19 mouse cellular contexts compared by ENCODE assay signal in the genomic region with DNA sequence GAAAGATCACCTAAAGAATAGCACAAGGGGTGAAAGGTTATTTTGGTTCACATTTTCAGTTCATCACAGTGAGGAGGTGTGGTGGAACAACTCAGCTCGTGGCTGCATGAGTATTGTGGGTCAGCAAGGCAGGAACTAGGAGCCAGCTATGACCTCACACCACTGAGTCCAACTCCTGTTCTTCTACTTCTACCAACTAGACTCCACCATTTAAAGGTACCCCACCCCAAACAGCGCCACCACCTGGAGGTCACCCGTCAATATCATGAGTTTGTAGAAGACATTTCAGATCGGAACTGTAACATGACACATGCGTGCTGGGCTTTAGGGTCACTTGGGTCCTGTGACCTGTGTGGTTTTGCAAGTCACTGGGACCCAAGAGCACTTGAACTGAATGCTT. TPM values are rescaled to one million over a fixed set of nuclear protein-coding genes. Genes with fewer than 3 reads are reported as not detected.
DNase-seq lines count a peak whose midpoint lies in the region; ATAC-seq and TF ChIP-seq lines count a peak whose summit lies in the region.
"Had no signal": no experiment of that assay in that cellular context is flagged by ENCODE, and none has a peak within 500 bp of the region (broad histone marks: within the 10 kb centered on the region; RNA-seq: fewer than 3 reads in every experiment).

No protein-coding gene starts in this region.

- DNase-seq in midbrain, postnatal 0 days (ENCODE audit: low spot score): no peak
- no peak for DNase-seq in hindbrain, embryonic 11.5 days (ENCODE audit: low spot score)
- DNase-seq in heart, postnatal 36 days: no peak
- DNase-seq: B cell, adult 2 months; cerebellum, adult 11 months; cerebellum, adult 8-10 months; cerebellum, postnatal 25 days; gastrocnemius, postnatal 14 days had no signal

- H3ac ChIP-seq in C2C12 (ENCODE audit: control insufficient read depth, insufficient read length, low read depth) (no peak overlapping the region), myocyte (ENCODE audit: control insufficient read depth, insufficient read length) (no peak overlapping the region)

- no peak overlapping the region for H3K9ac ChIP-seq in midbrain, postnatal 0 days (replicated peaks; ENCODE audit: low read length, poor library complexity, severe bottlenecking)
- H3K9ac ChIP-seq in midbrain, embryonic 13.5 days (replicated peaks): no peak overlapping the region
- no peak overlapping the region for H3K9ac ChIP-seq in hindbrain, embryonic 11.5 days (ENCODE audit: low read depth, low read length)
- H3K9ac ChIP-seq: embryonic facial prominence, embryonic 12.5 days; forebrain, embryonic 12.5 days; forebrain, postnatal 0 days; heart, embryonic 12.5 days; hindbrain, embryonic 12.5 days had no signal

- H3K9me3 ChIP-seq in midbrain, postnatal 0 days (ENCODE audit: low read length): no peaks in the 10 kb centered on the region
- H3K9me3 ChIP-seq in midbrain, embryonic 13.5 days: no peaks in the 10 kb centered on the region
- no peaks in the 10 kb centered on the region for H3K9me3 ChIP-seq in hindbrain, embryonic 11.5 days (ENCODE audit: control insufficient read depth, low read length)
- H3K9me3 ChIP-seq: embryonic facial prominence, embryonic 12.5 days; forebrain, embryonic 12.5 days; heart, embryonic 12.5 days; hindbrain, embryonic 12.5 days had no signal

- 86% methylated on average over 5 of the region's 5 CpGs for WGBS in midbrain, postnatal 0 days
- WGBS in midbrain, embryonic 13.5 days: 91% methylated on average over 5 of the region's 5 CpGs
- 84% methylated on average over 5 of the region's 5 CpGs for whole genome bisulfite sequencing in hindbrain, embryonic 11.5 days

- no peak overlapping the region for H3K27ac ChIP-seq in midbrain, postnatal 0 days (ENCODE audit: low read depth, low read length)
- H3K27ac ChIP-seq in midbrain, embryonic 13.5 days: no peak overlapping the region
- H3K27ac ChIP-seq in hindbrain, embryonic 11.5 days (ENCODE audit: low read depth, low read length): no peak overlapping the region
- H3K27ac ChIP-seq: embryonic facial prominence, embryonic 12.5 days; forebrain, embryonic 12.5 days; hindbrain, embryonic 12.5 days had no signal

- no peak overlapping the region for H3K4me3 ChIP-seq in midbrain, postnatal 0 days (ENCODE audit: low read depth, low read length)
- no peak overlapping the region for H3K4me3 ChIP-seq in midbrain, embryonic 13.5 days (replicated peaks)
- H3K4me3 ChIP-seq in C2C12 (ENCODE audit: insufficient read depth, poor library complexity, severe bottlenecking) (no peak overlapping the region), myocyte (no peak overlapping the region)
- no peak overlapping the region for H3K4me3 ChIP-seq in hindbrain, embryonic 11.5 days (ENCODE audit: low read depth, low read length)
- H3K4me3 ChIP-seq: embryonic facial prominence, embryonic 12.5 days; forebrain, embryonic 12.5 days; heart, embryonic 12.5 days; hindbrain, embryonic 12.5 days had no signal

- no peaks in the 10 kb centered on the region for H3K27me3 ChIP-seq in midbrain, postnatal 0 days (ENCODE audit: insufficient read depth, low read length)
- H3K27me3 ChIP-seq in midbrain, embryonic 13.5 days: no peaks in the 10 kb centered on the region
- H3K27me3 ChIP-seq in C2C12 (ENCODE audit: control insufficient read depth, insufficient read depth, insufficient read length) (no peaks in the 10 kb centered on the region), myocyte (ENCODE audit: control insufficient read depth, insufficient read depth, insufficient read length) (no peaks in the 10 kb centered on the region)
- H3K27me3 ChIP-seq in hindbrain, embryonic 11.5 days (ENCODE audit: control insufficient read depth, insufficient read depth, low read length): no peaks in the 10 kb centered on the region
- H3K27me3 ChIP-seq: embryonic facial prominence, embryonic 12.5 days; forebrain, embryonic 12.5 days; heart, embryonic 12.5 days; hindbrain, embryonic 12.5 days had no signal

- H3K4me2 ChIP-seq in midbrain, postnatal 0 days (ENCODE audit: low read depth, low read length, poor library complexity, severe bottlenecking): no peak overlapping the region
- H3K4me2 ChIP-seq in midbrain, embryonic 13.5 days (replicated peaks): no peak overlapping the region
- peak overlapping the region; percentile 87 for H3K4me2 ChIP-seq in myocyte (ENCODE audit: low read depth)
- H3K4me2 ChIP-seq in hindbrain, embryonic 11.5 days (replicated peaks; ENCODE audit: low read depth, low read length): no peak overlapping the region
- H3K4me2 ChIP-seq: embryonic facial prominence, embryonic 12.5 days; forebrain, embryonic 12.5 days; heart, embryonic 12.5 days; hindbrain, embryonic 12.5 days had no signal

- no peaks in the 10 kb centered on the region for H3K4me1 ChIP-seq in midbrain, postnatal 0 days (ENCODE audit: insufficient read depth, low read length)
- no peaks in the 10 kb centered on the region for H3K4me1 ChIP-seq in midbrain, embryonic 13.5 days (replicated peaks)
- H3K4me1 ChIP-seq in hindbrain, embryonic 11.5 days (replicated peaks; ENCODE audit: control insufficient read depth, insufficient read depth, low read length): no peaks in the 10 kb centered on the region
- H3K4me1 ChIP-seq: embryonic facial prominence, embryonic 12.5 days; forebrain, embryonic 12.5 days; heart, embryonic 12.5 days; hindbrain, embryonic 12.5 days had no signal

- H3K79me2 ChIP-seq in C2C12 (ENCODE audit: control insufficient read depth, insufficient read depth) (no peaks in the 10 kb centered on the region), myocyte (ENCODE audit: control insufficient read depth, insufficient read depth) (no peaks in the 10 kb centered on the region)

- ATAC-seq in midbrain, postnatal 0 days (ENCODE audit: low FRiP score): no peak
- no peak for ATAC-seq in midbrain, embryonic 13.5 days
- no peak for ATAC-seq in hindbrain, embryonic 11.5 days (ENCODE audit: low FRiP score)
- ATAC-seq: hindbrain, embryonic 16.5 days; inflammation-experienced regulatory T-cells, adult 6 months had no signal

- intact Hi-C loops in heart, postnatal 36 days (cut with DNase I): no loop called here

- H3K36me3 ChIP-seq in midbrain, postnatal 0 days (ENCODE audit: insufficient read depth, low read length): no peaks in the 10 kb centered on the region
- H3K36me3 ChIP-seq in midbrain, embryonic 13.5 days: no peaks in the 10 kb centered on the region
- H3K36me3 ChIP-seq in C2C12 (ENCODE audit: control insufficient read depth, insufficient read depth) (no peaks in the 10 kb centered on the region), myocyte (ENCODE audit: control insufficient read depth, insufficient read depth) (no peaks in the 10 kb centered on the region)
- no peaks in the 10 kb centered on the region for H3K36me3 ChIP-seq in hindbrain, embryonic 11.5 days (ENCODE audit: control insufficient read depth, insufficient read depth, low read length)
- H3K36me3 ChIP-seq: embryonic facial prominence, embryonic 12.5 days; forebrain, embryonic 12.5 days; heart, embryonic 12.5 days; hindbrain, embryonic 12.5 days had no signal

- TF ChIP-seq POLR2A in myocyte (IDR thresholded peaks at IDR 0.05; ENCODE audit: insufficient read length, low read depth): no peak

- TF ChIP-seq CTCF in midbrain, postnatal 0 days (IDR thresholded peaks at IDR 0.05): 0 out of 2 replicates have a peak, but pooled peaks have one; percentile 8
- TF ChIP-seq CTCF in C2C12 (IDR thresholded peaks at IDR 0.05; ENCODE audit: control insufficient read depth, insufficient read depth, insufficient read length): peak; percentile 8

- H3K79me3 ChIP-seq in C2C12 (ENCODE audit: low read depth): no peaks in the 10 kb centered on the region

TF ChIP-seq in C2C12, 6 proteins besides CTCF, POLR2A, EP300 and RAD21:
- TF ChIP-seq MAX (IDR thresholded peaks at IDR 0.05) (no peak), MYOD1 (IDR thresholded peaks at IDR 0.05; ENCODE audit: control insufficient read depth, insufficient read length, low read depth) (no peak), FOSL1 (IDR thresholded peaks at IDR 0.05; ENCODE audit: insufficient read depth, low read length, poor library complexity, severe bottlenecking) (no peak), CEBPB (IDR thresholded peaks at IDR 0.05; ENCODE audit: low read depth) (no peak), MYOG (IDR thresholded peaks at IDR 0.05; ENCODE audit: control insufficient read depth, extremely low read depth, insufficient read length) (no peak), USF1 (IDR thresholded peaks at IDR 0.05; ENCODE audit: low read depth) (no peak)
TF ChIP-seq in C2C12: peak in this region for 0.

TF ChIP-seq in myocyte, 11 proteins besides CTCF, POLR2A, EP300 and RAD21:
- TF ChIP-seq TCF3 (IDR thresholded peaks at IDR 0.05; ENCODE audit: insufficient read length, low read depth): no peak
- no peak for TF ChIP-seq MAX (IDR thresholded peaks at IDR 0.05; ENCODE audit: low read depth)
- no peak for TF ChIP-seq USF1 (IDR thresholded peaks at IDR 0.05; ENCODE audit: low read depth)
- TF ChIP-seq SRF (IDR thresholded peaks at IDR 0.05; ENCODE audit: control insufficient read depth, insufficient read length, low read depth): no peak
- TF ChIP-seq MYOD1 (IDR thresholded peaks at IDR 0.05; ENCODE audit: control insufficient read depth in 1 of 3, insufficient read length in 2 of 3, low read depth in 2 of 3): no peak
- no peak for TF ChIP-seq REST (IDR thresholded peaks at IDR 0.05; ENCODE audit: insufficient read depth, insufficient read length)
- TF ChIP-seq CEBPB (IDR thresholded peaks at IDR 0.05; ENCODE audit: insufficient read depth, poor library complexity, severe bottlenecking): no peak
- no peak for TF ChIP-seq MYOG (IDR thresholded peaks at IDR 0.05; ENCODE audit: control insufficient read depth in 1 of 3, insufficient read depth in 1 of 3, insufficient read length in 2 of 3, low read depth in 2 of 3)
- TF ChIP-seq E2F4 (IDR thresholded peaks at IDR 0.05; ENCODE audit: insufficient read depth): no peak
- no peak for TF ChIP-seq TCF12 (IDR thresholded peaks at IDR 0.05; ENCODE audit: insufficient read depth, poor library complexity, severe bottlenecking)
- no peak for TF ChIP-seq POLR2AphosphoS2 (IDR thresholded peaks at IDR 0.05; ENCODE audit: insufficient read length, low read depth)

RNA-seq across cellular contexts. Expression of gene Dip2c, which starts 37.2 kb away (rescaled TPM):
- 74.4 and 78.2 TPM in 2 replicates for total RNA-seq in midbrain, postnatal 0 days (2014; rRNA removed)
- polyA plus RNA-seq in midbrain, postnatal 0 days (2015; fragmentation: Nextera tagmentation; extraction: Ambion mirVana): 9.5 and 9.7 TPM in 2 replicates
- polyA plus RNA-seq in midbrain, embryonic 13.5 days (2015; fragmentation: Nextera tagmentation; extraction: Ambion mirVana): 9.5 and 10.3 TPM in 2 replicates
- 4.8 TPM for polyA plus RNA-seq in C2C12 (2012; fragmentation: generic; extraction: Trizol)
- polyA plus RNA-seq in myocyte (2012; fragmentation: generic; extraction: Trizol): 17.8 TPM
- 7.6 and 9.4 TPM in 2 replicates for polyA plus RNA-seq in hindbrain, embryonic 11.5 days (2014; fragmentation: Nextera tagmentation; extraction: Ambion mirVana)
- 10 to 100 TPM; 39.2 to 40.7 TPM for total RNA-seq in heart, postnatal 36 days (2021)
- total RNA-seq: MEL had no signal
